22 mouse cellular contexts compared by ENCODE assay signal in genomic region chr6:83127419-83127818, GRCm38 (mm10). TPM values are rescaled to one million over a fixed set of nuclear protein-coding genes. Genes with fewer than 3 reads are reported as not detected.
DNase-seq lines count a peak whose midpoint lies in the region; ATAC-seq and TF ChIP-seq lines count a peak whose summit lies in the region.
"Had no signal": no experiment of that assay in that cellular context is flagged by ENCODE, and none has a peak within 500 bp of the region (broad histone marks: within the 10 kb centered on the region; RNA-seq: fewer than 3 reads in every experiment).

No protein-coding gene starts in this region.

- H3K79me2 ChIP-seq in MEL (ENCODE audit: control insufficient read depth, insufficient read depth, low read length, poor library complexity): peaks cover 11% of the 10 kb centered on the region

- 95% methylated on average over 5 of the region's 5 CpGs for WGBS in kidney, adult 2 months
- WGBS in lung, postnatal 0 days: 87% methylated on average over 5 of the region's 5 CpGs
- 97% methylated on average over 5 of the region's 5 CpGs for WGBS in stomach, postnatal 0 days

- H3K9me3 ChIP-seq in lung, postnatal 0 days (ENCODE audit: low read length): no peaks in the 10 kb centered on the region
- no peaks in the 10 kb centered on the region for H3K9me3 ChIP-seq in MEL (replicated peaks; ENCODE audit: insufficient read depth, low read length)
- no peaks in the 10 kb centered on the region for H3K9me3 ChIP-seq in stomach, postnatal 0 days (ENCODE audit: control insufficient read depth, low read length)
- H3K9me3 ChIP-seq: embryonic facial prominence, embryonic 12.5 days; forebrain, embryonic 15.5 days; lung, embryonic 15.5 days; midbrain, embryonic 12.5 days; neural tube, embryonic 13.5 days had no signal

- no peaks in the 10 kb centered on the region for H3K36me3 ChIP-seq in kidney, adult 2 months (ENCODE audit: control insufficient read depth, insufficient read depth, low read length)
- H3K36me3 ChIP-seq in lung, postnatal 0 days (ENCODE audit: insufficient read depth, low read length): no peaks in the 10 kb centered on the region
- peaks cover 0 to 16% of the 10 kb centered on the region in 2 experiments; a peak in 2 of 4 replicates for H3K36me3 ChIP-seq in MEL (ENCODE audit: control insufficient read depth in 1 of 2, insufficient read depth in 2 of 2, low read length in 2 of 2)
- no peaks in the 10 kb centered on the region for H3K36me3 ChIP-seq in stomach, postnatal 0 days (ENCODE audit: control insufficient read depth, insufficient read depth, low read length)
- H3K36me3 ChIP-seq: embryonic facial prominence, embryonic 12.5 days; forebrain, embryonic 15.5 days; lung, embryonic 15.5 days; midbrain, embryonic 12.5 days; neural tube, embryonic 13.5 days had no signal

- TF ChIP-seq CTCF in kidney, adult 2 months (conservative IDR thresholded peaks at IDR 0.05; ENCODE audit: insufficient read depth, insufficient read length, low read depth, low read length): peak; percentile 40
- peak; percentile 49 for TF ChIP-seq CTCF in lung, postnatal 0 days (IDR thresholded peaks at IDR 0.05)
- TF ChIP-seq CTCF in MEL (IDR thresholded peaks at IDR 0.05 in 2 of 3, conservative IDR thresholded peaks at IDR 0.05 in 1 of 3; ENCODE audit: control insufficient read depth in 1 of 3, insufficient read depth in 1 of 3, low read depth in 2 of 3, low read length in 3 of 3, poor library complexity in 1 of 3, severe bottlenecking in 1 of 3): peak; percentile 30 to 56 (median 46)
- peak; percentile 56 for TF ChIP-seq CTCF in stomach, postnatal 0 days (IDR thresholded peaks at IDR 0.05; ENCODE audit: low read depth)

- H3K27ac ChIP-seq in kidney, adult 2 months (ENCODE audit: insufficient read depth, low read depth, low read length): no peak overlapping the region
- no peak overlapping the region for H3K27ac ChIP-seq in lung, postnatal 0 days (ENCODE audit: low read length)
- H3K27ac ChIP-seq in MEL (ENCODE audit: control insufficient read depth, low read depth, low read length): no peak overlapping the region
- no peak overlapping the region for H3K27ac ChIP-seq in stomach, postnatal 0 days (replicated peaks)
- H3K27ac ChIP-seq: embryonic facial prominence, embryonic 12.5 days; forebrain, embryonic 15.5 days; lung, embryonic 15.5 days; midbrain, embryonic 12.5 days; neural tube, embryonic 13.5 days had no signal

- no peak overlapping the region for H3K4me2 ChIP-seq in lung, postnatal 0 days (replicated peaks; ENCODE audit: low read depth, low read length)
- no peak overlapping the region for H3K4me2 ChIP-seq in stomach, postnatal 0 days (replicated peaks; ENCODE audit: low read depth)
- H3K4me2 ChIP-seq: embryonic facial prominence, embryonic 12.5 days; forebrain, embryonic 15.5 days; lung, embryonic 15.5 days; midbrain, embryonic 12.5 days; neural tube, embryonic 13.5 days had no signal

- no peak for TF ChIP-seq EP300 in lung, postnatal 0 days (IDR thresholded peaks at IDR 0.05)
- TF ChIP-seq EP300 in MEL (IDR thresholded peaks at IDR 0.05; ENCODE audit: low read depth in 1 of 2, low read length in 2 of 2): no peak
- TF ChIP-seq EP300 in stomach, postnatal 0 days (optimal IDR thresholded peaks at IDR 0.05): no peak

- ATAC-seq in lung, postnatal 0 days: no peak
- no peak for ATAC-seq in stomach, postnatal 0 days (ENCODE audit: low FRiP score, low TSS enrichment)
- ATAC-seq: forebrain, embryonic 15.5 days; hindbrain, embryonic 16.5 days had no signal

- no peak overlapping the region for H3K9ac ChIP-seq in lung, postnatal 0 days (replicated peaks; ENCODE audit: low read depth)
- no peak overlapping the region for H3K9ac ChIP-seq in MEL (ENCODE audit: control insufficient read depth, low read depth, low read length, poor library complexity, severe bottlenecking)
- no peak overlapping the region for H3K9ac ChIP-seq in stomach, postnatal 0 days (ENCODE audit: low read length)
- H3K9ac ChIP-seq: embryonic facial prominence, embryonic 12.5 days; forebrain, embryonic 15.5 days; lung, embryonic 15.5 days; midbrain, embryonic 12.5 days; neural tube, embryonic 13.5 days had no signal

- H3K4me1 ChIP-seq in kidney, adult 2 months (ENCODE audit: control insufficient read depth, insufficient read depth, low read length): peaks cover 8% of the 10 kb centered on the region; the same call in 1 of the 2 replicates
- H3K4me1 ChIP-seq in lung, postnatal 0 days (ENCODE audit: insufficient read depth, low read depth, low read length): peaks cover 9% of the 10 kb centered on the region
- H3K4me1 ChIP-seq in MEL (ENCODE audit: control insufficient read depth in 1 of 2, insufficient read depth in 2 of 2, low read length in 2 of 2): peaks cover 0 to 17% of the 10 kb centered on the region in 2 experiments; a peak in 3 of 4 replicates
- no peaks in the 10 kb centered on the region; the same call in none of the 2 replicates for H3K4me1 ChIP-seq in stomach, postnatal 0 days (replicated peaks; ENCODE audit: control insufficient read depth, insufficient read depth)

- H3K4me3 ChIP-seq in kidney, adult 2 months (ENCODE audit: insufficient read depth, low read depth, low read length): no peak overlapping the region
- no peak overlapping the region for H3K4me3 ChIP-seq in lung, postnatal 0 days (ENCODE audit: low read depth, low read length)
- H3K4me3 ChIP-seq in MEL (ENCODE audit: control insufficient read depth in 1 of 2, insufficient read depth in 1 of 2, low read depth in 2 of 2, low read length in 2 of 2): no peak overlapping the region
- no peak overlapping the region for H3K4me3 ChIP-seq in stomach, postnatal 0 days (ENCODE audit: low read depth, low read length)
- H3K4me3 ChIP-seq: embryonic facial prominence, embryonic 12.5 days; erythroblast, embryonic 14.5 days; forebrain, embryonic 15.5 days; lung, embryonic 15.5 days; midbrain, embryonic 12.5 days; neural tube, embryonic 13.5 days had no signal

- DNase-seq in kidney, adult 2 months: no peak
- no peak for DNase-seq in kidney, postnatal 36 days
- DNase-seq in lung, postnatal 0 days (ENCODE audit: low spot score): no peak
- no peak for DNase-seq in lung, postnatal 36 days
- no peak for DNase-seq in MEL (ENCODE audit: low read depth, low spot score)
- no peak for DNase-seq in stomach, postnatal 0 days (ENCODE audit: low spot score)
- DNase-seq in frontal cortex, adult 2 months (ENCODE audit: extremely low spot score in 1 of 2, low spot score in 1 of 2): no peak
- DNase-seq: adrenal gland, postnatal 10 days; cerebellum, adult 11 months; cerebellum, postnatal 10 days; heart, postnatal 4 days; kidney, adult 9 months; layer of hippocampus, postnatal 36 days; spleen, adult 18-20 months; thymus, postnatal 36 days had no signal

- peak; percentile 1; the same call in 1 of the 2 replicates for TF ChIP-seq RAD21 in MEL (IDR thresholded peaks at IDR 0.05; ENCODE audit: low read depth, low read length)

- H3K27me3 ChIP-seq in kidney, adult 2 months (replicated peaks; ENCODE audit: control insufficient read depth, insufficient read depth, low read length): no peaks in the 10 kb centered on the region
- no peaks in the 10 kb centered on the region for H3K27me3 ChIP-seq in lung, postnatal 0 days (replicated peaks; ENCODE audit: insufficient read depth, low read length)
- H3K27me3 ChIP-seq in MEL (ENCODE audit: control insufficient read depth in 1 of 2, insufficient read depth in 2 of 2, low read length in 2 of 2): no peaks in the 10 kb centered on the region
- no peaks in the 10 kb centered on the region for H3K27me3 ChIP-seq in stomach, postnatal 0 days (ENCODE audit: control insufficient read depth, insufficient read depth, low read length)
- H3K27me3 ChIP-seq: embryonic facial prominence, embryonic 12.5 days; forebrain, embryonic 15.5 days; lung, embryonic 15.5 days; neural tube, embryonic 13.5 days had no signal

- TF ChIP-seq POLR2A in kidney, adult 2 months (IDR thresholded peaks at IDR 0.05; ENCODE audit: low read depth, low read length): no peak
- no peak for TF ChIP-seq POLR2A in MEL (IDR thresholded peaks at IDR 0.05; ENCODE audit: control insufficient read depth in 1 of 2, insufficient read depth in 1 of 2, low read depth in 1 of 2, low read length in 2 of 2, poor library complexity in 1 of 2)

RNA-seq across cellular contexts. Expression of gene Ino80b, which starts 2.2 kb away (rescaled TPM):
- 19.0 and 29.8 TPM in 2 replicates for polyA plus RNA-seq in kidney, adult 2 months (2012; rRNA removed)
- polyA plus RNA-seq in lung, postnatal 0 days (2015; fragmentation: Nextera tagmentation; extraction: Ambion mirVana): 14.5 and 18.1 TPM in 2 replicates
- 25.8 and 30.6 TPM in 2 replicates for total RNA-seq in MEL (2012; rRNA removed)
- 10 to 100 TPM in 1 of 2 experiments, not detected in 1; 40.9 TPM for polyA plus RNA-seq in MEL (2012; ENCODE audit: insufficient read depth in 1 of 2, insufficient read length in 2 of 2, low read depth in 1 of 2, low replicate concordance in 2 of 2, missing spikeins in 1 of 2)
- polyA plus RNA-seq in stomach, postnatal 0 days (2015; fragmentation: Nextera tagmentation; extraction: Ambion mirVana): 7.7 and 9.4 TPM in 2 replicates
- polyA plus RNA-seq in frontal cortex, adult 2 months (2012; rRNA removed): 24.6 and 31.4 TPM in 2 replicates

RNA-seq across cellular contexts. Expression of gene Wbp1, which starts 6.1 kb away (rescaled TPM):
- polyA plus RNA-seq in kidney, adult 2 months (2012; rRNA removed): 203 and 259 TPM in 2 replicates
- 57.9 and 62.4 TPM in 2 replicates for polyA plus RNA-seq in lung, postnatal 0 days (2015; fragmentation: Nextera tagmentation; extraction: Ambion mirVana)
- 35.0 and 42.4 TPM in 2 replicates for total RNA-seq in MEL (2012; rRNA removed)
- 10 to 100 TPM in 1 of 2 experiments, not detected in 1; 72.8 TPM for polyA plus RNA-seq in MEL (2012; ENCODE audit: insufficient read depth in 1 of 2, insufficient read length in 2 of 2, low read depth in 1 of 2, low replicate concordance in 2 of 2, missing spikeins in 1 of 2)
- 57.4 and 59.4 TPM in 2 replicates for polyA plus RNA-seq in stomach, postnatal 0 days (2015; fragmentation: Nextera tagmentation; extraction: Ambion mirVana)
- polyA plus RNA-seq in frontal cortex, adult 2 months (2012; rRNA removed): 95.9 and 107 TPM in 2 replicates

RNA-seq across cellular contexts. Expression of gene Rtkn, which starts 7.8 kb away (rescaled TPM):
- polyA plus RNA-seq in kidney, adult 2 months (2012; rRNA removed): 73.6 and 96.1 TPM in 2 replicates
- polyA plus RNA-seq in lung, postnatal 0 days (2015; fragmentation: Nextera tagmentation; extraction: Ambion mirVana): 51.2 and 63.8 TPM in 2 replicates
- total RNA-seq in MEL (2012; rRNA removed): 5.2 and 5.4 TPM in 2 replicates
- polyA plus RNA-seq in MEL (2012; ENCODE audit: insufficient read depth in 1 of 2, insufficient read length in 2 of 2, low read depth in 1 of 2, low replicate concordance in 2 of 2, missing spikeins in 1 of 2): 1 to 10 TPM in 1 of 2 experiments, not detected in 1; 8.3 TPM
- polyA plus RNA-seq in stomach, postnatal 0 days (2015; fragmentation: Nextera tagmentation; extraction: Ambion mirVana): 18.5 and 20.4 TPM in 2 replicates
- 101 and 119 TPM in 2 replicates for polyA plus RNA-seq in frontal cortex, adult 2 months (2012; rRNA removed)

RNA-seq across cellular contexts. Expression of gene Mogs, which starts 12.1 kb away (rescaled TPM):
- 35.5 and 42.3 TPM in 2 replicates for polyA plus RNA-seq in kidney, adult 2 months (2012; rRNA removed)
- polyA plus RNA-seq in lung, postnatal 0 days (2015; fragmentation: Nextera tagmentation; extraction: Ambion mirVana): 21.6 and 23.5 TPM in 2 replicates
- 167 and 209 TPM in 2 replicates for total RNA-seq in MEL (2012; rRNA removed)
- 100 to 1,000 TPM in 1 of 2 experiments, not detected in 1; 150 TPM for polyA plus RNA-seq in MEL (2012; ENCODE audit: insufficient read depth in 1 of 2, insufficient read length in 2 of 2, low read depth in 1 of 2, low replicate concordance in 2 of 2, missing spikeins in 1 of 2)
- polyA plus RNA-seq in stomach, postnatal 0 days (2015; fragmentation: Nextera tagmentation; extraction: Ambion mirVana): 23.2 and 24.4 TPM in 2 replicates
- 30.6 and 31.6 TPM in 2 replicates for polyA plus RNA-seq in frontal cortex, adult 2 months (2012; rRNA removed)

RNA-seq across cellular contexts. Expression of gene Mrpl53, which starts 18.6 kb away (rescaled TPM):
- polyA plus RNA-seq in kidney, adult 2 months (2012; rRNA removed): 91.1 and 91.7 TPM in 2 replicates
- polyA plus RNA-seq in lung, postnatal 0 days (2015; fragmentation: Nextera tagmentation; extraction: Ambion mirVana): 127 and 128 TPM in 2 replicates
- 91.3 and 93.7 TPM in 2 replicates for total RNA-seq in MEL (2012; rRNA removed)
- 10 to 100 TPM in 1 of 2 experiments, not detected in 1; 63.8 TPM for polyA plus RNA-seq in MEL (2012; ENCODE audit: insufficient read depth in 1 of 2, insufficient read length in 2 of 2, low read depth in 1 of 2, low replicate concordance in 2 of 2, missing spikeins in 1 of 2)
- polyA plus RNA-seq in stomach, postnatal 0 days (2015; fragmentation: Nextera tagmentation; extraction: Ambion mirVana): 108 and 117 TPM in 2 replicates
- polyA plus RNA-seq in frontal cortex, adult 2 months (2012; rRNA removed): 96.4 and 109 TPM in 2 replicates
